Mouse (Mus musculus) layer of hippocampus, adult 9-10 months (tissue): ENCODE measurements around the gene Fam19a1.

Source experiments
- DNase-seq: peaks from one replicate; pipeline ENCODE4 v3.0.0; 2022; ENCODE audit warnings: low spot score

The Fam19a1 gene

DNA sequence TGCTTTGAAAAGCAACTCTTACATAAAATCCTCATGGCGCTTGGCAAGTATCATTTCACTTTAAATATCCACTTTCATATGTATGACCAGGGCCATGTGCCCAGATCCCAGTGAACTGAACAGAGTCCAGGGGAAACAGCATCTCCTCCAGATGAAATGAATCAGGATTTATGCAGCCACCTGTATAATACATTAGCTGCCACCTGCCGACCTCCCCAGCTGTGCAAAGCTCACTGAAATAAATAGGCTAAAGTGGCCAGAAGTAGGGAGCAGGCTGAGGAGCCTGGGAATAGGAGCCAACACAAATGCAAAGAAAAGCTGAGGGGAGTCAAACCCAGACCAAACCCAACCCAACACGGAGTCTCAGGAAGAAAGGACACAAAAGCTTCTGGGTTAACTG is 324.9 kb downstream of the Fam19a1 start:
- DNase-seq = no peak

DNA sequence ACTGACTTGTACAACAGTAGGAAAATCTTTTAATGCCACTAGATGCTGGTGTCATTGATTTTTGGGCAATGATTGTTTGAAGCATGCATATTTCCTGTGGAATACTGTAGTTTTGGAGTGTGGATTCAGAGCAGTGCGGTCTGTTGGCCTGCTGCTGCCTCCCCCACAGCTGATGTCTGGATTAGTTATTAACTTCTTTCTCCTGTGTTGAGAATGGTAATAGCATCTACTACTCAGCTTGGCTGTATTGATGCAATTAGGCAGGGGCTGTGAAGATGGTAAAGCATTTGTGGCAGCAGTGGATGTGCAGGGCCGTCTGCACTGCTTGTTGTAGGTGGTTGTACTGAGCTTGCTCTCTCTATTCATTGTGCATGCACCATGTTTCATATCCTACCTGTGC is 326.5 kb downstream of the Fam19a1 start:
- DNase-seq = peak; percentile 15

DNA sequence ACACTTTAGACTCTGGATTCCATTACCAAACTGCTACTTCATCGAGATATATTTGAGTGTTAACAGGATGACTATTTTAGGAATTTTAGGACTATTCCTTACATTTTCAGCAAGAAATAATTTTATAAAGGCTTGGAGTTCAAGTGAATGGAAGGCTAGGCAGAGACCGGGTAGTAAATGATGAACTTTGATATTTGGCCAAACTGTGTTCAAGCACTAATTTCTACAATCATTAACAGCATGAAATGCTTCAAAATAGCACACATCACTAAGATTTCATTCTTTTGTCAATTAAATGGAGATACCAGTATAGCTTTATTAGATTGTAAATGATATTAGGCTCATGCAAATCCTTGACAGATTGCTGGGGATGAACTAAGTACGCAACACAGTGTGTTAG is 329.0 kb downstream of the Fam19a1 start:
- DNase-seq = no peak

DNA sequence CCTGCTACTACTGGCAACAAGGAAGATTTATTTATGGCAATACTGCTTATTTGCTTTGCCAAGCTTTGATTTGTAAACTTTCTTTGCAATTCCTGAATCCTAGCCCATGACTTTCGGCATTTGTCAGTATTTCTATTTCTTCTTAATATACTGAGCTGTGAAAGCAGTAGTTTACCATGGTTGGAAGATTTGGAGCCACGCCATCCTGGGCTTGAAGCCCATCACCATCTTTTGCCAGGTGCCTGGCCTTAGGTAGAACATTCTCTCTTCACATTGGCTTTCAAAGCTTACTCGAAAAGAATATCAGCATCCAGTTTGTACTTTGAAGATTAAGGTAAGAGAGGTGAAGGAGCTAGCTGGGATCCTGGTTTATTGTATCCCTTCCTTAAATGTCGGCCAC is 334.5 kb downstream of the Fam19a1 start:
- DNase-seq = no peak

DNA sequence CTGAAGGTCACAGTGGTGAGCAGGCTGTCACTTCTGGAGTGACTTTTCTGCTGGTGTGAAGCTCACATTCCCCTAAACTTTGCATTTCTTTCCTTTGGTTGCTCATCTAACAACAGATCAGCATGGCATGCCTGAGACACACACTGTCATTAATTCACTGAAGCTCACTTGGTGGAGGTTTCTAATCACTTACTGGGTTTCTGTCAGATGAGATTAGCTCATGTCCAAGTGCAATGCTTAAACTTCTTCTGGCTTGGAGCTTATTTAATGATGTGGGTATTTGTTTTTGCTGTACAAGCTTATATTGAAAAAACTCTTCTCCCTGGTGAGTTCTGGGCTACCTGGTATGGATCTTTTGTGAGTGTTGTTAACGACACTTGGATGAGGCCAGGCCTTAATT is 343.3 kb downstream of the Fam19a1 start:
- DNase-seq = no peak

DNA sequence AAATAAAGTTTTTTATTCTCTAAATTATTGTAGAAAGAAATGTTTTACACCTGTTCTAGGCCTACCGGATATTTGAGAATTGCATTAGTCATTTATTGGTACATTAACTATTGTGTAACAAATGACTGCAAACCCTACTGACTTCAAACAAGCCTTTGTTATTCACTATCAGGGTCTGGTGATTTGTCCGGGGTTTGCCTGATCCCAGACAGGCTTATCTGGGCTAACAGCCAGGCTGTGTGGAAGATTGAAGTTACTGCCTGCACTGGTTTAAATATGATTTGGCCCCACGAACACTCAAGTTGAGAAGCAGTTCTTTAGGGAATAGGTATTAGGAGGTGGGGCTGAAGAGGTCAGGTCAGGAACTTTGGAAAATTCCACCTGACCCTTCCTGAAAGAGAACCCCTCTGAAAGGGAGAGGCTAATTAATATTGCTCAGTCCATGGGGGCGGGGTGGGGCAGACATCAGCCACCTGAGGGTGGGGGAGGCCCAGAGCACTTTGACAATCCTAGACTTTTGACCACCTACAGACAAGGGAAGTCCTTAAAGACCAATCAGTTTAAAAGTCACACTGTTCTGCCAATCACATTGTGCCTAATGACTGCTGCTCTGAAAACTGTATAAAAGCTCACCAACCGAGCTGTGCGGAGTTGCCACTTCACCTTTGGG is 344.8 kb downstream of the Fam19a1 start:
- no peak for DNase-seq

DNA sequence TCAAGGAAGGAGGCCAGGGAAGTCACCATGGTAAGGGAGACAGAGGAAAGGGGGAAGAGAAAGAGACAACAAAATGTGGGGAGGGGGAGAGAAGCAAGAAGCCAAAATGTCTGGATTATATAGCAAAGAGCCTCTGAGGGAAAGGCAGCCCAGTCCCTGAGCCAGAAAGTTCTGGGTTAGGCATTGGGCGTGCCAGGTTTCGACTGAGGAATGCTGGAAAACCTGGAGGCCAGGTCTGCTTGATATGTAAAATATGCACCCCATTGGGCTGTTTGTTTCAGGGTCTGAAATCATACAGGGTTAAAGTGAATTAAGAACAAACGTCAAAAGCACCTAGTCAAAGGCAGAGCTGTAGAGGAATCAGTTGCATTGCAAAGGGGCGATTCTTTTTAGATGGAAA is 346.1 kb downstream of the Fam19a1 start:
- no peak for DNase-seq

DNA sequence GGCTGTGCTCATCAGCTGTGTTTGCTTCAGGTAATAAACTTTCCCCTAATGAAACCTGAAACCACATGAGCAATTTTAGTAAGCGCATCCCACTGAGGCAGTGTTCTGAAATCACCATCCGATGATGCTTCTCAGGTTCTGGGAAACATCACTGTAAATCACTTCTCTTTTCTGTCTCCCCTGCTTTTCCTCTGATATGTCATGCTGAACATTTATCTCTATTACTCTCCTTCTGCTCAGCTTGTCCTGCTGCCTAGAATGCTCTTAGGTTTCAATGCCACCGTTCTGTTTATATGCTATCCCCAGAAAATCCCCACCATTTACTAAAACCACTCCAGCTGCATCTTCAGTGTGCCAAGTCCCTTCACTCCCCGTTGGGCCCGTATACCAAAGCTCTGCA is 386.5 kb downstream of the Fam19a1 start:
- DNase-seq = no peak

DNA sequence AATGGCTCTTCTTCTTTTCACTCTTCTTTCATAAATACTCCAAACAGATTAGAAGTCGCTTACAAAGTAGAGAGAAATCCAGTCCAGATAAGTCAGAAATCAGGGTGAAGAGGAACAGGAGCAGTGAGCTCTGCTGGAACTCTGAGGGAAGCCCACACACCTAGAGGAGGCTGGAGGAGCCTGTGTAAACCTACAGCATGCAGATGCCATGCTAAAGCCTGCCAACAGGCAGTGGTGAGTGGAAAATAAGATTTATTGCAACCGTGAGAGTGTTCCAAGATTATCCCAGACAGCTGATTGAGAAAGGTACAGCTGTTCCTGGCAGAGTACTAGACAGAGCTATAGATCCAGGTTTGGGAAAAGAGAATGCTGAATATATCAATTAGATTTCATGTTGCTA is 428.6 kb downstream of the Fam19a1 start:
- no peak for DNase-seq

DNA sequence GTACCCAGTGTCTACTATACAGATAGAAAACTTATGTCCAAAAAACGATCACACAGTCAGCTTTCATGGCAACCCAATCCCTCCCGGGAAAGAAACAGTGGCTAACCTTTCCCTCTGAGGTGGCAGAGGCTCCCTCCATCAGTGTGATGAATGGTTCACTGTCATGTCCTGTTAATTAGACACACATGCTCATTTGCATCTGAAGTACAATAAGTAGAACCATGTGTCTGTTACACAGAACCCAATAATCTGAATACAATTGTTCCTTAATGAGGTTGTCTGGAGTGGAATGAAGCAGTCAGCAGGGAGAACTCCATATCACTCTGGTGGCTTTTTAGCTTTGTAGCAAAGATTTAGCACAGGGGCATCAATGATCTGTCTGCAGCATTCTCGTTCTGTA is 431.9 kb downstream of the Fam19a1 start:
- no peak for DNase-seq

DNA sequence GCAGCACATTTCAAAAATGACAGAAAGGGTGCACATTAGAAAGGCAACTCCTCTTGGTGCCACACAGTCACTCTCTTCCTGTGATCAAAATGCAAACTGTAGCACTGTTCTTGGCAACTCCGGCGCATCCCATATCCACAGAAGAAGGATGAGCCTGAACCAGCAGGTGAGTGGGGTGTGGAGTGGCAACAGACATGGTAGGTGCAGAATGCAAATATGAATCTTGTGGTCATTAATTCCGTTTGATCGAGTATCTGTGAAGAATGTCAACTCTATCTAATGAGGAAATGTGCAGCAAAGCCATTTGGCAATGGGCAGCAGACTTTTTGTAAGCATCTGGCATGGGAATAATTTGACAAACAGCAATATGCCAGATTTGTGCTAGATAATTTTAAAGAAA is 437.5 kb downstream of the Fam19a1 start:
- peak; percentile 44 for DNase-seq

DNA sequence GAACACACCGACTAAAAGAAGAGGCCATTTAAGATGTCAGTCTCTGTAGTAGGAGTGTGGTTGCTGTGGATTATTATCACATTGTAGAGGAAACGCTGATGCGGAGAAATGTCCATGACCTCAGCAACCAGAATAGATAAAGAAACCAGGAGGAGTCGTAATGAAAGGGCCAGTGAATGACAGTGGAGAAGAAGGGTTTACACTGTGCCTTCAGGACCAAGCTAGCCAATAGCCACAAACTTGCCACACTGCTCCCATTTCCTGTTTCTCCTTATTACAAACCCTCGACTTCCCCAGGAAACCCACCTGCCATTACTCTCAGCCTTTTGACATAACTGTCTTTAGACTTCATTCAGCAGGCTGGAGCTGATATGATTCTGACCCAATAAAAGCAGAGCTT is 465.7 kb downstream of the Fam19a1 start:
- no peak for DNase-seq

DNA sequence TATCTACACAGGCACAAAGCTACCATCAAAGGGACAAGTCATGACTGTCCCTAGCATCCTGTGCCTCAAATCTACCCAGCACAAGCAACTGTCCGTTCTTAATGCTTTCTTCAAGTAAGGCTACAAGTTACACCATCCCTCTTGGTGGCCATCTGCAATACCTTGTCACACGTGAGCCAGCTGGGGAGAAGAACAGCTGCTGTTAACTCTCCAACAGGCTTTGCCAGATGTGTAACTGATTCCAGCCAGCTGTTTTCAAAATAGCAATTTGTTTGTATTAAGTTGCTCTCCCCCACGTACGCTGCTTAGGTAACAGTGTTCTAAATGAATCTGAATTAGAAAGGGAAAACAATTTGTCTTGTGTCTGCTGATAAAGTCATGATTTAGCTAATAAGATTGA is 467.8 kb downstream of the Fam19a1 start:
- no peak for DNase-seq

DNA sequence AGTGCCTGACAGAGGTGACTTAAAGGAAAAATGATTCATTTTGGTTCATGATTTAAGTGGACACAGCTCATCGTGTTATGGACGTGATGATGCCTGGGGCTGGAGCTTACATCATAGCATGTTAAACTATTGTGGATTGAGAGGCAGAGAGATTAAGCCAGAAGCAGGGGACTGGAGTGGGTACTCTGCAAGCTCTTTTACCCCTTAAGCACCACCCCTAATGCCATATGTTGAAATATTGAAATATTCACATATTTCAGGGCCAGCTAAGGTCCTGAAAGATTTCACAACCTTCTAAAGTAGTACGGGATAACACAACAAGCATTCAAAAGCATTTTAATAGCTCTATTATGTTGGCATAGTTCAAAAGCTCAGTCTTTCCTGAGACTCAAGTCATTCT is 468.2 kb downstream of the Fam19a1 start:
- no peak for DNase-seq

DNA sequence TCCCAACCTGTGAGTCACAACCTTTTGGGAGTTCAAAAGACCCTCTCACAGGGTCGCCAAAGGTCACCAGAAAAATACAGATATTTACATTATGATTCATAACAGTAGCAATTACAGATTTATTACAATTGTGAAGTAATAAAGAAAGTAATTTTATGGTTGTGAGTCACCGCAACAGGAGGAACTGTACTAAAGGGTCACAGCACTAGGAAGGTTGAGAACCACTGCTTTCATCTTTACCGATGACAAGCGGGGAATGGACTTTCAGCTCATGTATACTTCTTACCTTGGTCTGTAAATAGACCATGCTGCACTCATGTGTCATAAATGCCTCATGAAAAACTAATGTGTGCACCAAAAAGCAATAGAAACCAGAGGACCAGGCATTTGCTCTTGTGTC is 474.5 kb downstream of the Fam19a1 start:
- no peak for DNase-seq

DNA sequence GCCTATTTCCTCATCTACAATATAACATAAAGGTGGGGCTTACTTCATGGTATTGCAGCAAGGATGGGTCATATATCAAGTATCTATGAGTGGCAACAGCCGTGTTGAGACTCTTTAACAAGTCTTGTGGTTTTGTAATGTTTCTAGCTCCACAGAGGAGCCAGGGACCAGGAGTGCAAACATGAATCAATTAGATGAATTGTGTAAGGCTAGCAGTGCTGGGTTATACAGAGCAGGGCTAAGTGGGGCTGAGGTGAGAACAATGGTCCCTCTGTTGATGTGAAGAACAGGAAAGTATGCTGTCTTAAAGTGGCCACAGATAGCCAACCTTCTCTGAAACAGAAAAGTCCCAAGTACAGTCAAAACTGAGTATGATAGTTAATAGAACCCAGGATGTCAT is 480.1 kb downstream of the Fam19a1 start:
- DNase-seq = no peak

DNA sequence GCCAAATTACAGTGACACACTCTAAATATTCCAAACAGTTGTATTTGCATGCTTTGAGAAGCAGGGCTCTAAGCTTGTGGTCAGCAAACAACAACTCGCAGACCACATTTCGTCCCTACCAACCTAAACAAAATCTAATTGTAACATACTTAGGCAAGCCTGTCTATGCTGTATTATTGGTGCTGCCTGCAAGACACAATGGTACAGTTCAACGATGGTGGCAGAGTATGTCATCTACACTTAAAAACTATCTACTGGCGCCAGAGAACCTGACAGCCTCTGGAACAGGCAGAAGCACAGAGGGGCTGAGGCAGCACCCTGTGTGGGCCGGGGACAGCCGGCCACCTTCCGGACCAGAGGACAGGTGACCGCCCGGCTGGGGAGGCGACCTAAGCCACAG is 482.2 kb downstream of the Fam19a1 start:
- DNase-seq = no peak

DNA sequence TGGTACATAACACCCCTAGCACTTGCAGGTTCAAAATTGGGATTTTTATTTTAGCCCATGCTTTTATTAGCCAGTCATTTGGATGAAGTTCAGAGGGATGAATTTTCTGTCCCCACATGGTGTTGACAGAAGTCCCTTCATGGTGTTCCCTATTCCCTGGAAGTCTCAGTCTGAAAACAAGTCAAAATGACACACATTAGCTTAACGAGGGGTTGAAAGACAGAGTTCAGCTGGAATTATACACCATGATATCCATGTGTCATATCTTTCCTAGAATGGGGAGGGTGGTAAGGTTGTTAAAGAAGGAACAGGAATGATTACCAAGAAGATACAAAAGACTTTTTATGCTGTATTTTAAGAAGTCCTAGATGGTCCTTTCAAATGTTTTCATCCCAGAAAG is 511.2 kb downstream of the Fam19a1 start:
- DNase-seq = no peak

DNA sequence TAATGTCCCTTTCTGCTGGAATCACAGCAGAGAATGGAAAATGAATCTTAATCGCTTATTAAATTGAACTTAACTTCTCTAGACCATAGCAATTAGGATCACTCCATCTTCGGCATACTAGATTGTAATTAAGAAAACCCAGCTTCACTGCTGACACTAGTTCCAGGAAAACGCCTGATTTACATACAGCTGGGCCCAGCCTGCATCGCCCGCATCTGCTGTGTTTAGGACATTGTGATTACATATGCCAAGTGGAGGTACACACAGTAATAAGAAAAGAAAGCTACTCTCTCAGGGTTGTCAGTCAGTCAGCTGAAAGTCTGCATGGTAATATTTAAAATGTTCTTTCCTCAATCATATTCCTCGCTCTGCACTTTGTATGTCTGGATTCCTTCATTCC is 518.6 kb downstream of the Fam19a1 start:
- DNase-seq = no peak

DNA sequence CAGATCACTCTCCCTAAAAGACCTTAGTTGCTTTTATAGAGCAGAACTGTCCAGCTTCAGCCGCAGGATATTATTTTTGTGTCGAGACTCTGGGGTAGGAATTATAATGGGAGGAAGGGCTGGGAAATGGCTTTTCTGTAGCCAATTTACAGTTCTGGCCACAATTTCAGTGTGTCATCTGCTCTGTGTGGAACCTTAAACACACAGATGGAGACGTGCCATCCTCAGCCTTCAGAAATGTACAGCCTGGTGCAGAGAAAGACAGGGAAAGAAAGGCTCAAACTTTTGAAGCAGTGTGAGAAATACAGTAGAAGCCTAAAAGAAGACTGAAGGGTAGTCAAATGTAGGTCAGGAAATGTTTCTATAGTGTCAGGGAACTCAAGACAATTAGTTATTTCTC is 519.3 kb downstream of the Fam19a1 start:
- no peak for DNase-seq

DNA sequence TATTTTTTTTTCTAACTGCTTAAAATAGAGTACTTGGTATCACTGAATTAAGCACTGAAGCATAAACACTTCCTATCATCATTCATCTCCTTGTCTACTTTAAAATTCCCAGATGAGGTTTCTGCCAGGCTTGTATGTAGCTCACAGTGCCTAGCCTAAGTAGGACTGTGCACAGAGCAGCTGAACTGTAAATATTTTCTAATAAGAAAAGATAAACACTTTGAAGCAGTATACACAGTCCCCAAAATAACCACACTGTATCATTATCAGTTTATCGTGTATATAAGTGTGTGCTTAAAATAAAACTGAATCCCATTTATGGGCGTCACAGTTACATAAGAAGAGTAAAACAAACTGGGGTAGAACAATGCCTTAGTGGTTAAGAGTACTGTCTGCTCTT is 522.7 kb downstream of the Fam19a1 start:
- DNase-seq = no peak

DNA sequence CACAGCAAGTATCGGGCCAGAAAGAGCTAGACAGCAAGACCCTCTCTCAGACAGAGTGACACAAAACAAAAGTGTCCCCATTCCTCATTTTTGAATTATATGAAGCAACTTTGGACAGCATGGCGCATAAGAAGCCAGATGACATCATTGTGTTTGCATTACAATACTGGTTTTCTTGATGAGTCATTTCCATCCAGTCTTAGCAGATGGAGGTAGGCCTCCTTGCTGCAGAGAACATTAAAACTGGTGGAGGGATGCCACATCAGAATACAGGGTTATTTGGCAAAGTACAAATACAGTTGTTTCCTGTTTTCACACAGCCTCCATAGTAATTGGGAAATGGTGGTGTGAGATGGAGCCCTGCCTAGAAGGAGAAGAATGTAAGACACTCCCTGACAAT is 535.8 kb downstream of the Fam19a1 start:
- DNase-seq = no peak

DNA sequence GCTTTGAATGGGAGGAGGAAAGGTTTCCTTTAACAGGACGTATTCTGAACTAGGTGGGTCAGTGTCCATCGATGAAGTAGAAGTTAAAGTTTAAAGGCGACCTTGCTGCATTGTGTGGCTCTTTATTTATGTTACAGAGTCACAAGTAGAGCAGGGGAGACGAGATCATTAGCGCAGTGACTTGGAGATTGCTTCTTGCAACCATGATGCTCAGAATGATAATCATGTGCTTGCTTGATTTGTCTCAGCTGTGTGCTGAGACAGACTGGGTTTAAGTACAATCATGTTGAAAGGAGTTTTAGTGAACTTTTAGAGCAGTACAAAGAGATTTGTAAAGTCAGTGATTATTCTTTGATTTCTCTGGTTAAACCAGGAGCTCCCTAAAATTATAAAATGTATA is 536.3 kb downstream of the Fam19a1 start:
- DNase-seq = no peak

DNA sequence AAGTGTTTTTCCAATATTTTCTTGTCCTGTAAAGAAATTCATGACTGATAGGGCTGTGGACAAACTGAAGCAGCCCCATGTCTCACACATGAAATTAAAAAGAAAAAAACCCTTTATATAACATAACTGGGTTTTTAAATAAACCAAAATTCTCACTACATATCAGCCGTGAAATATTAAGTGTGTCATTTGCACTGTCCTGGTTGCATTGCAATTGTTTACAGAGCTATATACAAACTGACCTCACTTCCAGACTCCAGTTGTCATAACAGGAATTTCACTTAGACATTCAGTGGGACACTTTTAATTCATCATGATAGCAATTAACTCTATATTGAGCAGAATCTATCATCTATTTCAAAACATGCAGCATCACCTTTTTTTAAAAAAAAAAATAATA is 553.4 kb downstream of the Fam19a1 start:
- DNase-seq = no peak

DNA sequence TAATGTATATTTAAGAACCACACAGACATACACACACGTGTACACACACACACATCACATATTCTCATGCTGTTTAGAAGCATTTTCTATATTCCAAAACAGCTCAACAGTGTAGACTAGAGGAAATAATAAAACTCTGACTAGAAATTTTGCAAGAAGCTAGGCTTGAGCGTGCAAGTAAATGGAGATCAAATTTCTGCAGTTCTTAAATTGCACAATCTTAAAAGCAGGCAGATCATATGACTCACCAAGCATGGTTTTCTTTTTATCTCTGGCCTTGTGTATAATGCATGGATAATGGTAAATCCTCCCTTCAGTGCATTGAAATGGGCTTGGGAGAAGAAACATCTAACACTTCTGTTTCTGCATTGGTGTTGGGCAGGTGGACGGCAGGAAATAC is 564.9 kb downstream of the Fam19a1 start:
- DNase-seq = no peak
